Mouse (Mus musculus) embryonic fibroblast, embryonic 13.5 days (primary cell): ENCODE data around the gene Xylb.

Experiments used
- CTCF ChIP-seq: IDR thresholded peaks from 2 replicates; pipeline ENCODE4 v1.5.1; 2011; ENCODE audit warnings: mild to moderate bottlenecking, control low read depth, low read length, moderate library complexity, borderline replicate concordance; ENCODE audit not compliant: insufficient read depth
- POLR2A ChIP-seq: IDR thresholded peaks from 2 replicates; pipeline ENCODE4 v1.6.1; 2011; ENCODE audit warnings: low read depth, mild to moderate bottlenecking, control low read depth, low read length, moderate library complexity

DNA sequence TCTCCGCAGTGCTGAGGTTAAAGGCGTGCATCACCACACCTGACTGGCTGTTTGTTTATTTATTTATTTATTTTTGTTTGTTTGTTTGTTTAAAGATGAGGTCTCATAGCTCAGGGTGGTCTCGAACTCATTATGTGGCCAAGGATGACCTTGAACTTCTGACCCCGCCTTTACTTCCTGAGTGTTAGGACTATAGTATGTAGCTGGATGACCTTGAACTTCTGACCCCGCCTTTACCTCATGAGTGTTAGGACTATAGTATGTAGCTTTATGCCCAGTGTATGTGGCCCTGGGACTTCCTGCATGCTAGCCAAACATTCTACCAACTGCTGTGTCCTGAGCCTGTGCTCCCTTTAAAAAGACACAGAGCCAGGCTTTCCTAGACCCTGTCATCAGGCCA is 4.2 kb downstream of the Xylb start:
- TF ChIP-seq CTCF (no peak), POLR2A (no peak)
